Comparison of ENCODE assay signal across 9 mouse cellular contexts in genomic region chr5:21813994-21814393, GRCm38 (mm10). TPM values are rescaled to one million over a fixed set of nuclear protein-coding genes. Genes with fewer than 3 reads are reported as not detected.
A peak's percentile ranks its signal among the peaks of the same experiment; 100 is the strongest.
DNase-seq lines count a peak whose midpoint lies in the region; ATAC-seq and TF ChIP-seq lines count a peak whose summit lies in the region.
"Had no signal": no experiment of that assay in that cellular context is flagged by ENCODE, and none has a peak within 500 bp of the region (broad histone marks: within the 10 kb centered on the region; RNA-seq: fewer than 3 reads in every experiment).

No protein-coding gene starts in this region.

- H3K36me3 ChIP-seq in ES-Bruce4 (ENCODE audit: control insufficient read depth, insufficient read depth, low read length, poor library complexity, severe bottlenecking) = no peaks in the 10 kb centered on the region
- H3K36me3 ChIP-seq in lung, embryonic 14.5 days (ENCODE audit: insufficient read depth) = no peaks in the 10 kb centered on the region

- TF ChIP-seq EP300 in ES-Bruce4 (IDR thresholded peaks at IDR 0.05; ENCODE audit: insufficient read depth, low read depth, low read length) = no peak

- H3K9ac ChIP-seq in ES-Bruce4 (ENCODE audit: low read depth, poor library complexity, severe bottlenecking) = no peak overlapping the region
- no peak overlapping the region for H3K9ac ChIP-seq in lung, embryonic 14.5 days

- peak; percentile 16 to 66 for DNase-seq in adrenal gland, adult (ENCODE audit: inconsistent age in 2 of 2, low spot score in 1 of 2)
- DNase-seq in adrenal gland, postnatal 4 days (ENCODE audit: low spot score in 2 of 2) = no peak
- DNase-seq in kidney, adult 9 months = peak; percentile 35
- no peak for DNase-seq in kidney, adult 11 months
- peak; percentile 60 for DNase-seq in embryo, embryonic 10.5 days (ENCODE audit: low spot score)
- peak; percentile 54 for DNase-seq in lung, embryonic 14.5 days
- DNase-seq in testis, postnatal 10 days (ENCODE audit: low spot score) = peak; percentile 67

- TF ChIP-seq POLR2A in ES-Bruce4 (IDR thresholded peaks at IDR 0.05; ENCODE audit: insufficient read depth, low read length) = no peak

- no peaks in the 10 kb centered on the region for H3K4me1 ChIP-seq in ES-Bruce4 (ENCODE audit: control insufficient read depth, insufficient read depth, low read length)
- H3K4me1 ChIP-seq in lung, embryonic 14.5 days (ENCODE audit: insufficient read depth) = no peaks in the 10 kb centered on the region

- no peaks in the 10 kb centered on the region for H3K27me3 ChIP-seq in ES-Bruce4 (ENCODE audit: control insufficient read depth, insufficient read depth, low read length, poor library complexity, severe bottlenecking)
- H3K27me3 ChIP-seq in lung, embryonic 14.5 days (ENCODE audit: insufficient read depth, low read length) = no peaks in the 10 kb centered on the region

- no peak for ATAC-seq in lung, embryonic 14.5 days (ENCODE audit: insufficient read depth)

- no peak overlapping the region for H3K4me3 ChIP-seq in ES-Bruce4 (ENCODE audit: low read depth, low read length)
- H3K4me3 ChIP-seq in lung, embryonic 14.5 days (ENCODE audit: low read depth, low read length) = no peak overlapping the region

- peak; percentile 65 for TF ChIP-seq CTCF in ES-Bruce4 (IDR thresholded peaks at IDR 0.05; ENCODE audit: low read depth, low read length)
- TF ChIP-seq CTCF in lung, embryonic 14.5 days (IDR thresholded peaks at IDR 0.05; ENCODE audit: low read depth) = peak; percentile 65

- H3K27ac ChIP-seq in ES-Bruce4 (ENCODE audit: insufficient read depth, low read length) = no peak overlapping the region
- H3K27ac ChIP-seq in lung, embryonic 14.5 days (ENCODE audit: low read depth) = no peak overlapping the region

- H3K9me3 ChIP-seq in ES-Bruce4 (replicated peaks; ENCODE audit: control insufficient read depth, insufficient read depth, low read length, poor library complexity, severe bottlenecking) = no peaks in the 10 kb centered on the region
- H3K9me3 ChIP-seq in lung, embryonic 14.5 days (ENCODE audit: low read depth, low read length) = no peaks in the 10 kb centered on the region

- WGBS in lung, embryonic 14.5 days = 38% methylated on average over 1 of the region's 1 CpGs

- H3K4me2 ChIP-seq in lung, embryonic 14.5 days = no peak overlapping the region

RNA-seq across cellular contexts. Expression of gene Psmc2, which starts 28.9 kb away (rescaled TPM):
- total RNA-seq in adrenal gland, postnatal 4 days (2021) = 100 to 1,000 TPM; 126 to 130 TPM
- polyA plus RNA-seq in ES-Bruce4 (2011; ENCODE audit: insufficient read depth, insufficient read length, low read depth, missing spikeins) = 137 TPM in 2 replicates
- polyA plus RNA-seq in lung, embryonic 14.5 days (2014; fragmentation: Nextera tagmentation; extraction: Ambion mirVana) = 188 and 190 TPM in 2 replicates

RNA-seq across cellular contexts. Expression of gene Dnajc2, which starts 28.9 kb away (rescaled TPM):
- total RNA-seq in adrenal gland, postnatal 4 days (2021) = 10 to 100 TPM; 31.4 to 41.3 TPM
- polyA plus RNA-seq in ES-Bruce4 (2011; ENCODE audit: insufficient read depth, insufficient read length, low read depth, missing spikeins) = 113 and 119 TPM in 2 replicates
- 76.9 and 77.4 TPM in 2 replicates for polyA plus RNA-seq in lung, embryonic 14.5 days (2014; fragmentation: Nextera tagmentation; extraction: Ambion mirVana)

RNA-seq across cellular contexts. Expression of gene Slc26a5, which starts 51.4 kb away (rescaled TPM):
- total RNA-seq in adrenal gland, postnatal 4 days (2021) = under 1 TPM; 0.14 to 0.23 TPM
- polyA plus RNA-seq in ES-Bruce4 (2011; ENCODE audit: insufficient read depth, insufficient read length, low read depth, missing spikeins) = not detected in 2 replicates
- 0.12 and 0.30 TPM in 2 replicates for polyA plus RNA-seq in lung, embryonic 14.5 days (2014; fragmentation: Nextera tagmentation; extraction: Ambion mirVana)
- polyA plus RNA-seq: gonadal fat pad, adult 2 months had no signal

Comparison
In these comparisons a context has a peak if more than half of its experiments do, and no peak if none do; other contexts are left out.
1. DNase-seq: peak in adrenal gland, adult (2 of 2), kidney, adult 9 months (single experiment), embryo, embryonic 10.5 days (single experiment), lung, embryonic 14.5 days (single experiment) and testis, postnatal 10 days (single experiment); none in adrenal gland, postnatal 4 days (0 of 2) and kidney, adult 11 months (single experiment).